Mouse (Mus musculus): ENCODE results near the gene Olfm1. TPM values are rescaled to one million over a fixed set of nuclear protein-coding genes. Genes with fewer than 3 reads are reported as not detected.

Gene Olfm1
- polyA plus RNA-seq (2014; fragmentation: Nextera tagmentation; extraction: Ambion mirVana), result 32.5 and 38.6 TPM in 2 replicates

- peak within 1 kb of the TSS; percentile 64 for H3K9ac ChIP-seq (replicated peaks; ENCODE audit: low read length)
- peak; percentile 66 for DNase-seq (ENCODE audit: low spot score)
- peak within 1 kb of the TSS; percentile 52 for H3K4me3 ChIP-seq (ENCODE audit: low read depth, low read length)
- H3K36me3 ChIP-seq (replicated peaks; ENCODE audit: control insufficient read depth, insufficient read depth, low read depth, low read length), result no peaks in the 10 kb centered on the region
- peaks cover 16% of the 10 kb centered on the region for H3K27me3 ChIP-seq (ENCODE audit: control insufficient read depth, insufficient read depth, low read length)
- peak; percentile 61 for ATAC-seq (replicated peaks; ENCODE audit: insufficient number of reproducible peaks, low FRiP score, low TSS enrichment, low read depth)
- no peaks in the 10 kb centered on the region for H3K4me1 ChIP-seq (ENCODE audit: control insufficient read depth, insufficient read depth, low read length)
- H3K27ac ChIP-seq (replicated peaks; ENCODE audit: low read depth, low read length), result no peak within 1 kb of the TSS
- H3K9me3 ChIP-seq (replicated peaks; ENCODE audit: control insufficient read depth, low read length), result no peaks in the 10 kb centered on the region
- WGBS, result under 1% methylated on average over 75 of the region's 76 CpGs
- peak within 1 kb of the TSS; percentile 76 for H3K4me2 ChIP-seq (ENCODE audit: low read depth, low read length)
Observed at GRCm38 (mm10) chr2:28192821-28193689, at the start of gene Olfm1. TSS of gene Olfm1 (plus strand) at chr2:28192992.

DNA sequence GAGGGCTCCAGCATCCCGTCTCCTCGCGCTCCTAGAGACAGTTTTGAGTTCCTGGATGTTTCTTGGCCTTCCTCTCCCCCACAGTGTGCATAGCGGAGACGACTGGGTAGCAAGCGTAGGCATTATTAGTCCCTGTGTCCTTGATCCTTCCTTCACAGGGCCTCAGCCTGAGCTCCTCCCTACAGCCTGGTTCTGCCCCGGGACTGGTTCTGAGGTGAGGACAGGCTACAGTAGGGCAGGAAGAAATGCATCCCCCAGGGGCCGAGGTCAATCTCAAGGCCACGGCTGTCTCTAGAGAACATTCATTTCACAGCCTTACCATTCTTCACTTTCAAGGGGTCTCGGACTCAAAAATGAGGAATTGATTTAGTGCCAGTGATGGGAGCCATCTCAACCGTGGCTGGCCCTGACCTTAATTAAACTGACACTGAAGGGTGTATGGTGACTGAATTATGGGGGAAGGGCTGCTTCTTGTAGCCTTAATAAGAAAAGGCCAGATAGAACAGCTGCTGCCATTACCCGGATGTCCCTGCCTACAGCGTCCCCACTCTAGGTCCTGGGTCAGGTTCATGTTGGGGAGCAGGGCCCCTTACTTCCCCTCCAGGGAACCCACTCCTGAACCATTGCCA is 49.3 kb upstream of the Olfm1 start:
- Histone ChIP-seq H3K36me3 (replicated peaks; ENCODE audit: control insufficient read depth, insufficient read depth, low read depth, low read length) (no peaks in the 10 kb centered on the region), H3K27ac (replicated peaks; ENCODE audit: low read depth, low read length) (no peak overlapping the region), H3K4me2 (ENCODE audit: low read depth, low read length) (no peak overlapping the region), H3K27me3 (ENCODE audit: control insufficient read depth, insufficient read depth, low read length) (no peaks in the 10 kb centered on the region), H3K9ac (replicated peaks; ENCODE audit: low read length) (no peak overlapping the region), H3K4me1 (ENCODE audit: control insufficient read depth, insufficient read depth, low read length) (no peaks in the 10 kb centered on the region), H3K4me3 (ENCODE audit: low read depth, low read length) (no peak overlapping the region), H3K9me3 (replicated peaks; ENCODE audit: control insufficient read depth, low read length) (no peaks in the 10 kb centered on the region)
- 60% methylated on average over 13 of the region's 13 CpGs for WGBS
- no peak for DNase-seq (ENCODE audit: low spot score)
- 0 out of 2 replicates have a peak, but pooled peaks have one; percentile 27 for ATAC-seq (replicated peaks; ENCODE audit: insufficient number of reproducible peaks, low FRiP score, low TSS enrichment, low read depth)

GRCm38 (mm10) chr2:28145702-28146101 is 47.1 kb upstream of the Olfm1 start:
- ATAC-seq (replicated peaks; ENCODE audit: insufficient number of reproducible peaks, low FRiP score, low TSS enrichment, low read depth) (no peak), DNase-seq (ENCODE audit: low spot score) (no peak)
- Histone ChIP-seq H3K9me3 (replicated peaks; ENCODE audit: control insufficient read depth, low read length) (no peaks in the 10 kb centered on the region), H3K4me1 (ENCODE audit: control insufficient read depth, insufficient read depth, low read length) (no peaks in the 10 kb centered on the region), H3K27ac (replicated peaks; ENCODE audit: low read depth, low read length) (no peak overlapping the region), H3K27me3 (ENCODE audit: control insufficient read depth, insufficient read depth, low read length) (no peaks in the 10 kb centered on the region), H3K9ac (replicated peaks; ENCODE audit: low read length) (no peak overlapping the region), H3K4me2 (ENCODE audit: low read depth, low read length) (no peak overlapping the region), H3K36me3 (replicated peaks; ENCODE audit: control insufficient read depth, insufficient read depth, low read depth, low read length) (no peaks in the 10 kb centered on the region), H3K4me3 (ENCODE audit: low read depth, low read length) (no peak overlapping the region)
- WGBS, result 80% methylated on average over 5 of the region's 5 CpGs

GRCm38 (mm10) chr2:28146152-28146551 is 46.6 kb upstream of the Olfm1 start:
- no peaks in the 10 kb centered on the region for H3K27me3 ChIP-seq (ENCODE audit: control insufficient read depth, insufficient read depth, low read length)
- no peak overlapping the region for H3K4me3 ChIP-seq (ENCODE audit: low read depth, low read length)
- no peak overlapping the region for H3K27ac ChIP-seq (replicated peaks; ENCODE audit: low read depth, low read length)
- no peak overlapping the region for H3K4me2 ChIP-seq (ENCODE audit: low read depth, low read length)
- H3K4me1 ChIP-seq (ENCODE audit: control insufficient read depth, insufficient read depth, low read length), result no peaks in the 10 kb centered on the region
- 74% methylated on average over 4 of the region's 4 CpGs for WGBS
- H3K36me3 ChIP-seq (replicated peaks; ENCODE audit: control insufficient read depth, insufficient read depth, low read depth, low read length), result no peaks in the 10 kb centered on the region
- no peak for DNase-seq (ENCODE audit: low spot score)
- no peak for ATAC-seq (replicated peaks; ENCODE audit: insufficient number of reproducible peaks, low FRiP score, low TSS enrichment, low read depth)
- H3K9ac ChIP-seq (replicated peaks; ENCODE audit: low read length), result no peak overlapping the region
- H3K9me3 ChIP-seq (replicated peaks; ENCODE audit: control insufficient read depth, low read length), result no peaks in the 10 kb centered on the region

- no peaks in the 10 kb centered on the region for H3K4me1 ChIP-seq (ENCODE audit: control insufficient read depth, insufficient read depth, low read length)
- H3K4me3 ChIP-seq (ENCODE audit: low read depth, low read length), result no peak overlapping the region
- ATAC-seq (replicated peaks; ENCODE audit: insufficient number of reproducible peaks, low FRiP score, low TSS enrichment, low read depth), result no peak
- no peak for DNase-seq (ENCODE audit: low spot score)
- H3K9ac ChIP-seq (replicated peaks; ENCODE audit: low read length), result no peak overlapping the region
- H3K27ac ChIP-seq (replicated peaks; ENCODE audit: low read depth, low read length), result no peak overlapping the region
- no peaks in the 10 kb centered on the region for H3K9me3 ChIP-seq (replicated peaks; ENCODE audit: control insufficient read depth, low read length)
- H3K36me3 ChIP-seq (replicated peaks; ENCODE audit: control insufficient read depth, insufficient read depth, low read depth, low read length), result no peaks in the 10 kb centered on the region
- H3K27me3 ChIP-seq (ENCODE audit: control insufficient read depth, insufficient read depth, low read length), result no peaks in the 10 kb centered on the region
- 77% methylated on average over 4 of the region's 4 CpGs for whole genome bisulfite sequencing
- H3K4me2 ChIP-seq (ENCODE audit: low read depth, low read length), result no peak overlapping the region
Observed at GRCm38 (mm10) chr2:28146685-28147084, 46.1 kb upstream of the Olfm1 start.

DNA sequence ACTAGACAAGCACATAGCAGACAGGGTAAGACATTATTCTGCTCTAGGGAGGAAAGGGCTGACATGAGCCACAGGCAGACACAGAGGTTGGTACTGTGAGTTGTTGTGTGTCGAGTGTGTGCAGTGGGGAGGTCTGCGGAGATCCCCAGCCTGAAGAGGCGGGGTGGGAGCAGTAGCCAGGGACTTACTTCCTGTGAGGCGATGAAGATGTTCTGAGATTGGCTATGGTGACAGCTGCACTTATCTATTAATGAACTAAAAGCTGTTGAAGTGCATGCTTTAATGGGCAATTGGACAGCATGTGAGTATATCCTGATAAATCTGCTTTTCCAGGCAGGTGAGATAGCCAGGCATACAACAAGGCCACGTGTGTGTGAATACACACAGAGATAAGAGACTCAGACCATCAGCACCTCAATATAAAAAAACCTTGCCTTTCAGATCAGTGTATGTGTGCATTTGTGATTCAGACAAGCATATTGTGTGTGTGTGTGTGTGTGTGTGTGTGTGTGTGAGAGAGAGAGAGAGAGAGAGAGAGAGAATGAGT is 45.5 kb upstream of the Olfm1 start:
- Histone ChIP-seq H3K4me2 (ENCODE audit: low read depth, low read length) (no peak overlapping the region), H3K27me3 (ENCODE audit: control insufficient read depth, insufficient read depth, low read length) (no peaks in the 10 kb centered on the region), H3K9me3 (replicated peaks; ENCODE audit: control insufficient read depth, low read length) (no peaks in the 10 kb centered on the region), H3K27ac (replicated peaks; ENCODE audit: low read depth, low read length) (no peak overlapping the region), H3K9ac (replicated peaks; ENCODE audit: low read length) (no peak overlapping the region), H3K4me3 (ENCODE audit: low read depth, low read length) (no peak overlapping the region), H3K36me3 (replicated peaks; ENCODE audit: control insufficient read depth, insufficient read depth, low read depth, low read length) (no peaks in the 10 kb centered on the region), H3K4me1 (ENCODE audit: control insufficient read depth, insufficient read depth, low read length) (no peaks in the 10 kb centered on the region)
- no peak for ATAC-seq (replicated peaks; ENCODE audit: insufficient number of reproducible peaks, low FRiP score, low TSS enrichment, low read depth)
- DNase-seq (ENCODE audit: low spot score), result no peak
- WGBS, result 79% methylated on average over 5 of the region's 5 CpGs

DNA sequence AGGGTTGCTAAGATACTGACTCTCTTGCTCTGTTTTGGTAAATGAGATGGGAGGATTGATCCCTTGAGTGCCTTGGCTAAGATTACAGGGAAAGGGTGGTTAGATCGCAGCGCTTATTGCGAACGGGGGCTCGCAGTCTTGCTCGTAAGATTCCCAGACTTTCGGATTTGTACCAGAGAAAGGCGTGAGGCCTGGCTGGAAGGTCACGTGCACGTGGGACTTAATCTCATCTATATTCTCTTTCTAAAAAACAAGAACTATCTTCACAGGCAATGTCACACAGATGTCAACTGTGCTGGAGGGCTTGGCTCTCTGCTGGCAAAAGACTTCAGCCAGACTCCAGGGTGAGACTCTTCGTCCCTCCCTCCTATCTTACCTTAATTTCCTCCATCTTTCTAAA is 43.1 kb upstream of the Olfm1 start:
- DNase-seq (ENCODE audit: low spot score) (no peak), ATAC-seq (replicated peaks; ENCODE audit: insufficient number of reproducible peaks, low FRiP score, low TSS enrichment, low read depth) (no peak)
- Histone ChIP-seq H3K27ac (replicated peaks; ENCODE audit: low read depth, low read length) (no peak overlapping the region), H3K9me3 (replicated peaks; ENCODE audit: control insufficient read depth, low read length) (no peaks in the 10 kb centered on the region), H3K36me3 (replicated peaks; ENCODE audit: control insufficient read depth, insufficient read depth, low read depth, low read length) (no peaks in the 10 kb centered on the region), H3K4me1 (ENCODE audit: control insufficient read depth, insufficient read depth, low read length) (no peaks in the 10 kb centered on the region), H3K4me3 (ENCODE audit: low read depth, low read length) (no peak overlapping the region), H3K4me2 (ENCODE audit: low read depth, low read length) (no peak overlapping the region), H3K9ac (replicated peaks; ENCODE audit: low read length) (no peak overlapping the region), H3K27me3 (ENCODE audit: control insufficient read depth, insufficient read depth, low read length) (no peaks in the 10 kb centered on the region)
- 72% methylated on average over 11 of the region's 11 CpGs for WGBS

GRCm38 (mm10) chr2:28160568-28160967 is 32.2 kb upstream of the Olfm1 start:
- H3K27ac ChIP-seq (replicated peaks; ENCODE audit: low read depth, low read length), result no peak overlapping the region
- no peak overlapping the region for H3K9ac ChIP-seq (replicated peaks; ENCODE audit: low read length)
- DNase-seq (ENCODE audit: low spot score) (peak; percentile 46), ATAC-seq (replicated peaks; ENCODE audit: insufficient number of reproducible peaks, low FRiP score, low TSS enrichment, low read depth) (no peak)
- H3K4me1 ChIP-seq (ENCODE audit: control insufficient read depth, insufficient read depth, low read length), result no peaks in the 10 kb centered on the region
- H3K36me3 ChIP-seq (replicated peaks; ENCODE audit: control insufficient read depth, insufficient read depth, low read depth, low read length), result no peaks in the 10 kb centered on the region
- H3K4me3 ChIP-seq (ENCODE audit: low read depth, low read length), result no peak overlapping the region
- 47% methylated on average over 7 of the region's 7 CpGs for WGBS
- no peaks in the 10 kb centered on the region for H3K27me3 ChIP-seq (ENCODE audit: control insufficient read depth, insufficient read depth, low read length)
- H3K9me3 ChIP-seq (replicated peaks; ENCODE audit: control insufficient read depth, low read length), result no peaks in the 10 kb centered on the region
- H3K4me2 ChIP-seq (ENCODE audit: low read depth, low read length), result no peak overlapping the region
